Mouse (Mus musculus): ENCODE results near the gene Gm28308. TPM values are rescaled to one million over a fixed set of nuclear protein-coding genes. Genes with fewer than 3 reads are reported as not detected.

The Gm28308 gene
- polyA plus RNA-seq, 2 experiments = not detected

GRCm38 (mm10) chr6:52245040-52245756 lies 32.1 kb upstream of the Gm28308 start:
- no peak for DNase-seq (ENCODE audit: low read depth in 3 of 3, low spot score in 3 of 3)
- H3K9ac ChIP-seq (replicated peaks) = no peak overlapping the region
- no peak for ATAC-seq (ENCODE audit: insufficient read depth)
- H3K4me2 ChIP-seq (ENCODE audit: low read depth) = no peak overlapping the region
- WGBS (ENCODE audit: insufficient replicate concordance) = 1% methylated on average over 71 of the region's 71 CpGs
- TF ChIP-seq CTCF (IDR thresholded peaks at IDR 0.05; ENCODE audit: low read depth) (no peak), EP300 (IDR thresholded peaks at IDR 0.05; ENCODE audit: low read depth) (no peak)
- H3K4me1 ChIP-seq (replicated peaks; ENCODE audit: control insufficient read depth in 2 of 2, insufficient read depth in 2 of 2, low read length in 1 of 2) = no peaks in the 10 kb centered on the region
- H3K27ac ChIP-seq = no peak overlapping the region
- H3K36me3 ChIP-seq (replicated peaks; ENCODE audit: control insufficient read depth, insufficient read depth, low read depth) = no peaks in the 10 kb centered on the region
- H3K4me3 ChIP-seq (ENCODE audit: insufficient read depth in 1 of 2, low read depth in 2 of 2, low read length in 2 of 2) = no peak overlapping the region
- no peaks in the 10 kb centered on the region for H3K9me3 ChIP-seq (ENCODE audit: control insufficient read depth, low read length)
- peaks cover 100% of the 10 kb centered on the region for H3K27me3 ChIP-seq (ENCODE audit: control insufficient read depth, insufficient read depth, low read length)

GRCm38 (mm10) chr6:52244471-52245039 lies 31.4 kb upstream of the Gm28308 start:
- no peak overlapping the region for H3K4me3 ChIP-seq (ENCODE audit: insufficient read depth in 1 of 2, low read depth in 2 of 2, low read length in 2 of 2)
- no peak overlapping the region for H3K4me2 ChIP-seq (ENCODE audit: low read depth)
- DNase-seq (ENCODE audit: low read depth in 3 of 3, low spot score in 3 of 3) = no peak
- H3K4me1 ChIP-seq (replicated peaks; ENCODE audit: control insufficient read depth in 2 of 2, insufficient read depth in 2 of 2, low read length in 1 of 2) = no peaks in the 10 kb centered on the region
- no peaks in the 10 kb centered on the region for H3K9me3 ChIP-seq (ENCODE audit: control insufficient read depth, low read length)
- 1% methylated on average over 23 of the region's 23 CpGs for WGBS (ENCODE audit: insufficient replicate concordance)
- no peaks in the 10 kb centered on the region for H3K36me3 ChIP-seq (replicated peaks; ENCODE audit: control insufficient read depth, insufficient read depth, low read depth)
- no peak for TF ChIP-seq CTCF (IDR thresholded peaks at IDR 0.05; ENCODE audit: low read depth)
- TF ChIP-seq EP300 (IDR thresholded peaks at IDR 0.05; ENCODE audit: low read depth) = no peak
- ATAC-seq (ENCODE audit: insufficient read depth) = no peak
- peaks cover 100% of the 10 kb centered on the region for H3K27me3 ChIP-seq (ENCODE audit: control insufficient read depth, insufficient read depth, low read length)
- H3K27ac ChIP-seq = no peak overlapping the region
- H3K9ac ChIP-seq (replicated peaks) = no peak overlapping the region

GRCm38 (mm10) chr6:52243681-52244121 lies 30.6 kb upstream of the Gm28308 start:
- H3K9me3 ChIP-seq (ENCODE audit: control insufficient read depth, low read length) = no peaks in the 10 kb centered on the region
- H3K27me3 ChIP-seq (ENCODE audit: control insufficient read depth, insufficient read depth, low read length) = peaks cover 100% of the 10 kb centered on the region
- no peak overlapping the region for H3K4me3 ChIP-seq (ENCODE audit: insufficient read depth in 1 of 2, low read depth in 2 of 2, low read length in 2 of 2)
- TF ChIP-seq CTCF (IDR thresholded peaks at IDR 0.05; ENCODE audit: low read depth) (no peak), EP300 (IDR thresholded peaks at IDR 0.05; ENCODE audit: low read depth) (no peak)
- WGBS (ENCODE audit: insufficient replicate concordance) = 1% methylated on average over 12 of the region's 12 CpGs
- no peak overlapping the region for H3K9ac ChIP-seq (replicated peaks)
- DNase-seq (ENCODE audit: low read depth in 3 of 3, low spot score in 3 of 3) (no peak), ATAC-seq (ENCODE audit: insufficient read depth) (no peak)
- no peaks in the 10 kb centered on the region for H3K4me1 ChIP-seq (replicated peaks; ENCODE audit: control insufficient read depth in 2 of 2, insufficient read depth in 2 of 2, low read length in 1 of 2)
- no peaks in the 10 kb centered on the region for H3K36me3 ChIP-seq (replicated peaks; ENCODE audit: control insufficient read depth, insufficient read depth, low read depth)
- no peak overlapping the region for H3K4me2 ChIP-seq (ENCODE audit: low read depth)
- no peak overlapping the region for H3K27ac ChIP-seq

- Histone ChIP-seq H3K36me3 (replicated peaks; ENCODE audit: control insufficient read depth, insufficient read depth, low read depth) (no peaks in the 10 kb centered on the region), H3K27me3 (ENCODE audit: control insufficient read depth, insufficient read depth, low read length) (peaks cover 100% of the 10 kb centered on the region), H3K4me1 (replicated peaks; ENCODE audit: control insufficient read depth in 2 of 2, insufficient read depth in 2 of 2, low read length in 1 of 2) (no peaks in the 10 kb centered on the region), H3K9ac (replicated peaks) (no peak overlapping the region), H3K27ac (no peak overlapping the region), H3K4me3 (ENCODE audit: insufficient read depth in 1 of 2, low read depth in 2 of 2, low read length in 2 of 2) (no peak overlapping the region), H3K9me3 (ENCODE audit: control insufficient read depth, low read length) (no peaks in the 10 kb centered on the region), H3K4me2 (ENCODE audit: low read depth) (no peak overlapping the region)
- WGBS (ENCODE audit: insufficient replicate concordance) = 8% methylated on average over 4 of the region's 4 CpGs
- no peak for DNase-seq (ENCODE audit: low read depth in 3 of 3, low spot score in 3 of 3)
- ATAC-seq (ENCODE audit: insufficient read depth) = no peak
- TF ChIP-seq EP300 (IDR thresholded peaks at IDR 0.05; ENCODE audit: low read depth) (no peak), CTCF (IDR thresholded peaks at IDR 0.05; ENCODE audit: low read depth) (no peak)
Observed at GRCm38 (mm10) chr6:52242801-52243332, 29.7 kb upstream of the Gm28308 start.

- no peak overlapping the region for H3K9ac ChIP-seq (replicated peaks)
- H3K9me3 ChIP-seq (ENCODE audit: control insufficient read depth, low read length) = no peaks in the 10 kb centered on the region
- H3K4me2 ChIP-seq (ENCODE audit: low read depth) = no peak overlapping the region
- no peaks in the 10 kb centered on the region for H3K36me3 ChIP-seq (replicated peaks; ENCODE audit: control insufficient read depth, insufficient read depth, low read depth)
- ATAC-seq (ENCODE audit: insufficient read depth) (no peak), DNase-seq (ENCODE audit: low read depth in 3 of 3, low spot score in 3 of 3) (no peak)
- WGBS (ENCODE audit: insufficient replicate concordance) = 2% methylated on average over 9 of the region's 9 CpGs
- no peaks in the 10 kb centered on the region for H3K4me1 ChIP-seq (replicated peaks; ENCODE audit: control insufficient read depth in 2 of 2, insufficient read depth in 2 of 2, low read length in 1 of 2)
- TF ChIP-seq EP300 (IDR thresholded peaks at IDR 0.05; ENCODE audit: low read depth) (no peak), CTCF (IDR thresholded peaks at IDR 0.05; ENCODE audit: low read depth) (no peak)
- no peak overlapping the region for H3K27ac ChIP-seq
- H3K4me3 ChIP-seq (ENCODE audit: insufficient read depth in 1 of 2, low read depth in 2 of 2, low read length in 2 of 2) = no peak overlapping the region
- peaks cover 100% of the 10 kb centered on the region for H3K27me3 ChIP-seq (ENCODE audit: control insufficient read depth, insufficient read depth, low read length)
Observed at GRCm38 (mm10) chr6:52241001-52241621, 28.0 kb upstream of the Gm28308 start.

Data from liver, embryonic 14.5 days (tissue).